Mouse (Mus musculus) liver, adult 2 months (tissue): ENCODE results near the gene Timm44.

ENCODE experiments used
- CTCF ChIP-seq: fragments of 200-500 bp; IDR thresholded peaks from 2 replicates; pipeline ENCODE4 v1.5.1; 2011; ENCODE audit warnings: low read depth, low read length, control low read depth
- POLR2A ChIP-seq: fragments of 200-500 bp; IDR thresholded peaks from 2 replicates; pipeline ENCODE4 v1.6.1; 2011; ENCODE audit warnings: low read length, control low read depth; ENCODE audit not compliant: insufficient read depth; ENCODE audit errors: extremely low read depth

GRCm38 (mm10) chr8:4267627-4268026 lies 8.1 kb downstream of the Timm44 start:
- no peak for TF ChIP-seq POLR2A
- peak; percentile 59 for TF ChIP-seq CTCF
